Mouse (Mus musculus): Measurements from ENCODE around the gene Abcc8. TPM values are rescaled to one million over a fixed set of nuclear protein-coding genes. Genes with fewer than 3 reads are reported as not detected.

Gene Abcc8
- 26.3 and 32.3 TPM in 2 replicates for polyA plus RNA-seq (2015; fragmentation: Nextera tagmentation; extraction: Ambion mirVana)

DNA sequence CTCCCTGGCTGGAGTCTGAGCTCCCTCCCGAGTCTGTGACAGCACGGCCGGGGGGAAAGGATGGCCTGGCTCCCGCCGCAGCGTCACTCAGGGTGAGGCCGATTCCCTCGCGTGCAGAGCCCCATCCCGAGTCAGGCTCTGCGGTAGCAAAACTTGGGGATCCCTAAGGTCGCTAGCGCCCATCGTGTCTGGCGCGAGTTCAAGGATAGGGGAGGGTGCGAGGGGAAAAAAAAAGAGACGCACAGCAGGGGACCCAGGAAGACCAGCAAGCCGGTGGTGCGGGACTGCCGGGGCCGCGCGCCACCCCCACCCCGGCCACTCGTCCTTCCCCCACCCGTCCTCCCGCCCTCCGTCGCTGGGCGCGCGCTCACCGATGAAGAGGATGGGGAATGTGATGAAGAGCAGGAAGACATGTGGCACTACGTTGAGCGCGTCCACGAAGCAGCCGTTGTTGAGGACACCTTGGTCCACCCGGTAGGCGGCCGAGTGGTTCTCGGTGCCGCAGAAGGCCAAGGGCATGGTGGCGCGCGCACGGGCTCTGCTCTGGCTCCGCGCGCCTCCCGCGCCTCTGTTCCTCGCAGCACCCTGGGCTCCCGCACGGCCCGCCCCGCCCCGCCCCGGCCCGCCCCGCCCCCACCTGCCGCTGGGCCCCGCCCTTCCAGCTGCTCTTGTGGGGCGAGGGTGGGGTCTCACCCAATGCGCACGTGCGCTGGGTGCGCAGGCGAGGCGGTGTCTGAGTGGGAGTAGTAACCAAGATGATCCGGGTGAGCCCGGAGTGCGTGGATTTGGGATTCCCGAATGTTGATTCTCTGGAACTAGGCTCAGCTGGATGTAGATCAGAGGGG lies at the start of gene Abcc8:
Abcc8 (minus strand) TSS at position 603 of the 845 bp plus-strand sequence.
- WGBS = 1% methylated on average over 72 of the region's 75 CpGs
- peak; percentile 65 for ATAC-seq (replicated peaks; ENCODE audit: extremely low read depth, insufficient read depth, low FRiP score)
- no peak within 1 kb of the TSS for H3K27ac ChIP-seq (ENCODE audit: low read length)

DNA sequence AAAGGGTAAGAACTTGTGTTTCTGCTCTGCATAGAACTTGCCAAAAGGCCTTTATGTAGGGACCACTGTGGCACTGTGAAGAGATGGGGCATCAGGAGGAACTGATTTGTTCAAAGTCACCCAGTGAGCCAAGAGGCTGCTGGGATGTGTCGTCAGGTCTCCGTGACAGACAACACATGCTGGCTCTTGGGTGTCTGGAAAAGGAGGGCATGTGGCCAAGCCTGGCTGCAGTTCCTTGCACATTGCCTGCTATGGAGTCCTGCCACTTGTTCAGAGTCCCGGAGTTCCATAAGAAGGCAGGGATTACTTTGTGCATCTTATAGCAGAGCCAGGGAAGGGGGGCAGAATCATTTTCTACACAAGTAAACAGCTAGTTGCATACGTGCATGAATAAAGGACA lies 47.1 kb upstream of the Abcc8 start:
- H3K4me2 ChIP-seq (ENCODE audit: low read depth, low read length) = no peak overlapping the region
- peaks cover 8% of the 10 kb centered on the region for H3K4me1 ChIP-seq (ENCODE audit: control insufficient read depth, insufficient read depth, low read length)
- H3K9me3 ChIP-seq (replicated peaks; ENCODE audit: control insufficient read depth, low read length) = no peaks in the 10 kb centered on the region
- no peak overlapping the region for H3K9ac ChIP-seq (ENCODE audit: low read length)
- no peak overlapping the region; the same call in 1 of the 2 replicates for H3K27ac ChIP-seq (ENCODE audit: low read length)
- H3K4me3 ChIP-seq (ENCODE audit: low read length) = no peak overlapping the region
- H3K36me3 ChIP-seq (ENCODE audit: control insufficient read depth, insufficient read depth) = no peaks in the 10 kb centered on the region
- H3K27me3 ChIP-seq (ENCODE audit: control insufficient read depth, insufficient read depth, low read length) = no peaks in the 10 kb centered on the region
- peak; percentile 67; the same call in 1 of the 2 replicates for ATAC-seq (replicated peaks; ENCODE audit: extremely low read depth, insufficient read depth, low FRiP score)
- WGBS = 31% methylated on average over 4 of the region's 4 CpGs

More for the DNA sequence above, at the start of gene Abcc8:
- H3K4me1 ChIP-seq (ENCODE audit: control insufficient read depth, insufficient read depth, low read length) = no peaks in the 10 kb centered on the region
- H3K4me3 ChIP-seq (ENCODE audit: low read length) = peak within 1 kb of the TSS; percentile 63
- H3K9ac ChIP-seq (ENCODE audit: low read length) = peak within 1 kb of the TSS; percentile 77
- peak within 1 kb of the TSS; percentile 88 for H3K4me2 ChIP-seq (ENCODE audit: low read depth, low read length)
- no peaks in the 10 kb centered on the region for H3K9me3 ChIP-seq (replicated peaks; ENCODE audit: control insufficient read depth, low read length)
- peaks cover 42% of the 10 kb centered on the region for H3K27me3 ChIP-seq (ENCODE audit: control insufficient read depth, insufficient read depth, low read length)
- no peaks in the 10 kb centered on the region for H3K36me3 ChIP-seq (ENCODE audit: control insufficient read depth, insufficient read depth)

DNA sequence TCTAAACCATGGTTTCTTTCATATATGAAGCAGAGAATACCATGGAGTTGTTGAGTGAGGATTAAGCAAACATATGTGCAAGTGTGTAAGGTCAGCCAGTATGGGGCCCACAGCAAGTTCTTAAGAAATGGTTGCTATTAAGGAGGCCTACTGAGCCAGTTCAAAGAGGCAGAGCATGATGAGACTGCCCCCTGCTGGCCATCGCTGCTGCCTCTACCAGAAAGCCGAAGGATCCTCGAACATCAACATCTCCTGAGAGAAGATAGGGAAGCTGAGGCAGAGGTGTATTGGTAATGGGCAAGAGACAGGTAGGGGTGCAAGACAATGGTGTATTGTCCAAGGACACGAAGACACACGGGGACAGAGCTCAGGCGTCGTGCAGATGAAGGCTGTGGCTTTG lies 46.4 kb upstream of the Abcc8 start:
- Histone ChIP-seq H3K27me3 (ENCODE audit: control insufficient read depth, insufficient read depth, low read length) (no peaks in the 10 kb centered on the region), H3K4me1 (ENCODE audit: control insufficient read depth, insufficient read depth, low read length) (peaks cover 8% of the 10 kb centered on the region), H3K27ac (ENCODE audit: low read length) (no peak overlapping the region), H3K9me3 (replicated peaks; ENCODE audit: control insufficient read depth, low read length) (no peaks in the 10 kb centered on the region), H3K36me3 (ENCODE audit: control insufficient read depth, insufficient read depth) (no peaks in the 10 kb centered on the region), H3K4me2 (ENCODE audit: low read depth, low read length) (no peak overlapping the region), H3K9ac (ENCODE audit: low read length) (no peak overlapping the region), H3K4me3 (ENCODE audit: low read length) (no peak overlapping the region)
- WGBS = 20% methylated on average over 7 of the region's 7 CpGs
- no peak for ATAC-seq (replicated peaks; ENCODE audit: extremely low read depth, insufficient read depth, low FRiP score)

DNA sequence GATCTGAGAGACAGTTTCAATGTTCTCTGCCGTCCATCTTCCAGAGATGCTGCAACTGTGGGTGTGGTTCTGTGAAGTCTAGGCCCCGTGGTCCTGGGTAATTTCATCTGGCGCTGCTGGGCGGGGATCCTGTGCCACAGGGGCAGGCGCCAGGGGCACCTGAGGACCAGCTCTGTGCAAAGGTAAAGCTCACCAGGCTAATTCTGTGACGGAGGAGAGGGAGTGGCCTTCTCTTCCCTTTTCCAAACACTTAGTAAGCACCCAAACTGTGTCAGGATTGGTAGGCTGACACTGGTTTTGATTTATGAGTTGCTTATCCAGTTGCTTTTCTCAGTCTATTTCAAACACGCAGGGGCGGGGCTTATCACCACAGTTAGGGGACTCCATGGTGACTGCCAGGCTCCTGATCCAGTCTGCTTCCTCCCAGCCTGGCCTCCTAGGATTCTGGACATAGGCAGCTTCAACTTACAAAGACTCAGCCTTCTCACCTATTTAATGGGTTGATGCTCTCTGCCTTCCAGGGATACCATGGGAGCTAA lies 40.8 kb upstream of the Abcc8 start:
- H3K9me3 ChIP-seq (replicated peaks; ENCODE audit: control insufficient read depth, low read length) = no peaks in the 10 kb centered on the region
- H3K27me3 ChIP-seq (ENCODE audit: control insufficient read depth, insufficient read depth, low read length) = no peaks in the 10 kb centered on the region
- H3K4me3 ChIP-seq (ENCODE audit: low read length) = no peak overlapping the region
- 70% methylated on average over 8 of the region's 8 CpGs for WGBS
- H3K36me3 ChIP-seq (ENCODE audit: control insufficient read depth, insufficient read depth) = no peaks in the 10 kb centered on the region
- no peak overlapping the region for H3K4me2 ChIP-seq (ENCODE audit: low read depth, low read length)
- no peak for ATAC-seq (replicated peaks; ENCODE audit: extremely low read depth, insufficient read depth, low FRiP score)
- no peak overlapping the region for H3K27ac ChIP-seq (ENCODE audit: low read length)
- no peaks in the 10 kb centered on the region for H3K4me1 ChIP-seq (ENCODE audit: control insufficient read depth, insufficient read depth, low read length)
- H3K9ac ChIP-seq (ENCODE audit: low read length) = no peak overlapping the region

DNA sequence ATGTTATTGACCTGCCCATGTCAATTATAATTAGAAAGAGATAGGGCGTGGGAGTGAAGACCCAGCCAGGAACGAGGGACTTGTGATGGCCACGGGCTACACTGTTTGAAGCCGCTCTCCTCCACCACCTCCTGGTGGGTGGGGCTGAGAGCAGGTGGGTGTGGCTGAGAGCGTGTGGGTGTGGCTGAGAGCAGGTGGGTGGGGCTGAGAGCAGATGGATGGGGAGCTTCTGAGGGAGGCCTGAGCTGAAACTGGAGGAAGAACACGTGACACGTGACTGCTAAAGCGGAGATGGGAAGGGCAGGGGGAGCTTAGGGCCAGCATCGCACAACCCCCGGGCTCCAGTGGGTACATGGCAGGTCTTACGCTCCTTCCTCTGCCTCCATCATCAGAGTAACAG lies 38.6 kb upstream of the Abcc8 start:
- H3K36me3 ChIP-seq (ENCODE audit: control insufficient read depth, insufficient read depth) = no peaks in the 10 kb centered on the region
- H3K27ac ChIP-seq (ENCODE audit: low read length) = no peak overlapping the region
- 14% methylated on average over 11 of the region's 11 CpGs for WGBS
- no peak overlapping the region for H3K4me2 ChIP-seq (ENCODE audit: low read depth, low read length)
- H3K4me1 ChIP-seq (ENCODE audit: control insufficient read depth, insufficient read depth, low read length) = no peaks in the 10 kb centered on the region
- H3K9me3 ChIP-seq (replicated peaks; ENCODE audit: control insufficient read depth, low read length) = no peaks in the 10 kb centered on the region
- ATAC-seq (replicated peaks; ENCODE audit: extremely low read depth, insufficient read depth, low FRiP score) = 0 out of 2 replicates have a peak, but pooled peaks have one; percentile 17
- H3K4me3 ChIP-seq (ENCODE audit: low read length) = no peak overlapping the region
- H3K27me3 ChIP-seq (ENCODE audit: control insufficient read depth, insufficient read depth, low read length) = no peaks in the 10 kb centered on the region
- H3K9ac ChIP-seq (ENCODE audit: low read length) = no peak overlapping the region

DNA sequence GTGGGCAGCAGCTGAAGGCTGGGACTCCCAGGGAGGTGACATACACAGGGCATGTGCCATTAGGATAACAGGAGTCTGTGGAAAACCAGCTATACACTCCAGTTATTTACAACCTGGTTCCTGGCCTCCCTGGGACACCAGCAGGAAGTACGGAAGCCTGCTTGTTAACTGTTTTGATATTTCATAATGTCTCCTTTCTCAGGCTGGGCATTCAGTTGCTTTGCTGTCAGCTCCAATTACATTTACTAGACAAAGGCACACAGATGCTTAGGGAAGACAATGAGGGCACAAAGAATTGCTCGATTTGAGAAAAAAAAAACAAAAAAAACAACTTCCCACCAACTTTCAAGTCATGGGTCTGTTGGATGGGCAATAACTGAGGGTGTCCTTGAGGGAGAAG lies 36.6 kb upstream of the Abcc8 start:
- Histone ChIP-seq H3K4me1 (ENCODE audit: control insufficient read depth, insufficient read depth, low read length) (no peaks in the 10 kb centered on the region), H3K36me3 (ENCODE audit: control insufficient read depth, insufficient read depth) (no peaks in the 10 kb centered on the region), H3K4me2 (ENCODE audit: low read depth, low read length) (no peak overlapping the region), H3K9ac (ENCODE audit: low read length) (no peak overlapping the region), H3K9me3 (replicated peaks; ENCODE audit: control insufficient read depth, low read length) (no peaks in the 10 kb centered on the region), H3K27ac (ENCODE audit: low read length) (no peak overlapping the region), H3K4me3 (ENCODE audit: low read length) (no peak overlapping the region), H3K27me3 (ENCODE audit: control insufficient read depth, insufficient read depth, low read length) (no peaks in the 10 kb centered on the region)
- ATAC-seq (replicated peaks; ENCODE audit: extremely low read depth, insufficient read depth, low FRiP score) = no peak
- WGBS = 59% methylated on average over 2 of the region's 2 CpGs

DNA sequence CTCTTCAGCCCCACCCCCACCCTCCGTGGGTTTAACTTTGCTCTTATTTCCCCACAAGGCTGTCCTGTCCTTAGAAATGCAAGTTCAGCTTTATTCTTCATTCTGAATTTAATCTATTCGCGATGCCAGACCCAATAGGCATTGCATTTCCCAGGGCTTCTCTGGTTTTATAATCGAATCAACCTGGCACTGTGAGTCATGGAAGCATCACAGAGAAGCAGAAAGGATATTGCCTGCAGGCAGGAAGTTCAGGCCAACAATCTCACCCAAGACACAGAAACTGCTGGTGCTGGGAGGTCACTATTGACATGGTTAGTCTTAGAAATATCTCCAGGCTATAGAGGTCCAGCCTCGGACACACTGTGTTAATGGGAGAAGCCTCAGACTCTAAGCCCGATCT lies 30.4 kb upstream of the Abcc8 start:
- Histone ChIP-seq H3K9me3 (replicated peaks; ENCODE audit: control insufficient read depth, low read length) (no peaks in the 10 kb centered on the region), H3K27ac (ENCODE audit: low read length) (no peak overlapping the region), H3K4me2 (ENCODE audit: low read depth, low read length) (no peak overlapping the region), H3K4me3 (ENCODE audit: low read length) (no peak overlapping the region), H3K4me1 (ENCODE audit: control insufficient read depth, insufficient read depth, low read length) (no peaks in the 10 kb centered on the region), H3K27me3 (ENCODE audit: control insufficient read depth, insufficient read depth, low read length) (peaks cover 5% of the 10 kb centered on the region; the same call in 1 of the 2 replicates), H3K9ac (ENCODE audit: low read length) (no peak overlapping the region), H3K36me3 (ENCODE audit: control insufficient read depth, insufficient read depth) (no peaks in the 10 kb centered on the region)
- ATAC-seq (replicated peaks; ENCODE audit: extremely low read depth, insufficient read depth, low FRiP score) = no peak
- 84% methylated on average over 6 of the region's 6 CpGs for WGBS

DNA sequence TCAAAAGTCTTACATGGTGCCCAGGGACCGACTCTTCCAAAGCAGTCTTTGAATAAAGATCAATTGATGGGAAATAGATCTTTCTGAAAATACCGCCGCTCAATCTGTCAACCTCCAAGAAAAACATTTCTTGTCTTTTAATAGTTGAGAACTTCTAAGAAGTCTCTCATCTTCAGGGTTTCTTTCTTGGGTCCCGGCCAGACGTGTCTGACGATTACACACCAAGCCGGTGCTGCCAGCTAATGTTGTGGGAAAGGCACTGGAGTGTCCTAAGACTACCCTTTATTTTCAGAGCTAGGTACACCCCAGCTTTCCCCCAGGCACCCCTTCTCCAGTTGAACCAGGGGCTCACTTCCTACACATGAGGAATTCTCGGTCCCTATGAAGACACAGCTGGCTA lies 28.3 kb upstream of the Abcc8 start:
- ATAC-seq (replicated peaks; ENCODE audit: extremely low read depth, insufficient read depth, low FRiP score) = no peak
- Histone ChIP-seq H3K27me3 (ENCODE audit: control insufficient read depth, insufficient read depth, low read length) (peaks cover 5% of the 10 kb centered on the region; the same call in 1 of the 2 replicates), H3K36me3 (ENCODE audit: control insufficient read depth, insufficient read depth) (no peaks in the 10 kb centered on the region), H3K9ac (ENCODE audit: low read length) (no peak overlapping the region), H3K27ac (ENCODE audit: low read length) (no peak overlapping the region), H3K4me2 (ENCODE audit: low read depth, low read length) (no peak overlapping the region), H3K9me3 (replicated peaks; ENCODE audit: control insufficient read depth, low read length) (no peaks in the 10 kb centered on the region), H3K4me3 (ENCODE audit: low read length) (no peak overlapping the region), H3K4me1 (ENCODE audit: control insufficient read depth, insufficient read depth, low read length) (no peaks in the 10 kb centered on the region)
- 87% methylated on average over 8 of the region's 8 CpGs for WGBS

DNA sequence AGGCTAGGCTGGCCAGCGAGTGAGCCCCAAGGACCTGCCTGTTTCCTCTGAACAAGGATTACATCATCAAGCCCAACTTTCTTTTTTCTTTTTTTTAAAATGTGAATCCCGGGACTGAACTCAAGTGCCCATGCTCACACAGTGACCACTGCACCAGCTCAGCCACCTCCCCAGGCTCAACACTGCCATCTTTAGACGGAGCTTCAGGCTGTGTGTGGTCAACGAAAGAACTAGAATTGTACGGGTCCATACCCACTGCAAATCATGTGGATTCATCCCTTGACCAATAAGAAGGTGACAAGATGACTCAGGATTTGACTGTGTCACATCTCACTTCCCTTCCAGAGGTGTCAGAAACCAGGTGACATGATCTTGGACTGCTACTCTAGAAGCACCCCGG lies 24.9 kb upstream of the Abcc8 start:
- no peaks in the 10 kb centered on the region for H3K36me3 ChIP-seq (ENCODE audit: control insufficient read depth, insufficient read depth)
- no peaks in the 10 kb centered on the region for H3K9me3 ChIP-seq (replicated peaks; ENCODE audit: control insufficient read depth, low read length)
- H3K27ac ChIP-seq (ENCODE audit: low read length) = no peak overlapping the region
- no peak overlapping the region for H3K4me2 ChIP-seq (ENCODE audit: low read depth, low read length)
- H3K4me3 ChIP-seq (ENCODE audit: low read length) = no peak overlapping the region
- H3K27me3 ChIP-seq (ENCODE audit: control insufficient read depth, insufficient read depth, low read length) = peaks cover 5% of the 10 kb centered on the region; the same call in 1 of the 2 replicates
- ATAC-seq (replicated peaks; ENCODE audit: extremely low read depth, insufficient read depth, low FRiP score) = no peak
- H3K9ac ChIP-seq (ENCODE audit: low read length) = no peak overlapping the region
- H3K4me1 ChIP-seq (ENCODE audit: control insufficient read depth, insufficient read depth, low read length) = no peaks in the 10 kb centered on the region
- WGBS = 67% methylated on average over 6 of the region's 6 CpGs

Data from heart, embryonic 16.5 days (tissue).